Mouse (Mus musculus): ENCODE measurements around the gene Laptm4a. TPM values are rescaled to one million over a fixed set of nuclear protein-coding genes. Genes with fewer than 3 reads are reported as not detected.
A peak's percentile ranks its signal among the peaks of the same experiment; 100 is the strongest.
"Not testable (repeated sequence)": the region's sequence is repeated elsewhere in the genome, so short reads cannot be mapped to it uniquely, and the experiment has no call there.

Gene Laptm4a
- total RNA-seq, 2 experiments from 2014 or later: 179 to 188 TPM

DNA sequence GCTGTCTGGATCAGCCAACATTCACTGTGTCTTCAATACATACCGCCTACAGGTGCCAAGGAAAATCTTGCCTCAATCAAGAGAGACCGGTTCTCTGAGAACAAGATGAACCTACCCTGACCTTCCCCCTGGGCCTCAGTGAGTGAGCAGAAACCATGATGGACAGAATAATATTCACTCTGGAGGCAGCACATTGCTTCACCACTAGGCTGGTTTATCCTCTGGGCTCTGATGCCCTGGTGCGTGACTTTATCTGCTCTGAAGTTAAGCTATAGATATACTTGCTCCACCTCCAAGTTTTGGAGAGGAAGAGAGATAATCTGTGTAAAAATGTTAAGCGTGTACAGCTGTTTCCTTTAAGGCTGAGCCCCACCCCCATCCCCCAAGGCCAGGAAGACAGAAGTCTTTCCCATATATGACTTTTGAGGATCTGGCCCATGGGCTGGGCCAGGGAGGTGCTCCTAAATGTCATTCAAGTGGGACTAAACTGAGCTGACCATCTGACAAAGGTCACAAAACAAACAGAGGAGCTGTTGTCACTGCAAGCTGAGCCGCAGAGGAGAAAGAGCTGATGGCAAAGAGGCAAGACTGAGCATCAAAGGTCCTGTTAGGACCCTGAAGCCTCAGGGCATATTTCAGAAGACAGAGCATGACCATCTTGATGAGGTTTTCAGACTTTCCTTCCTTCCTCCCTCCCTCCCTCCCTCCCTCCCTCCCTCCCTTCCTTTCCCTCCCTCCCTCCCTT lies 20.4 kb upstream of the Laptm4a start:
- no peak for DNase-seq (ENCODE audit: low spot score in 2 of 2)
- intact Hi-C loops (cut with DNase I): no loop called here

DNA sequence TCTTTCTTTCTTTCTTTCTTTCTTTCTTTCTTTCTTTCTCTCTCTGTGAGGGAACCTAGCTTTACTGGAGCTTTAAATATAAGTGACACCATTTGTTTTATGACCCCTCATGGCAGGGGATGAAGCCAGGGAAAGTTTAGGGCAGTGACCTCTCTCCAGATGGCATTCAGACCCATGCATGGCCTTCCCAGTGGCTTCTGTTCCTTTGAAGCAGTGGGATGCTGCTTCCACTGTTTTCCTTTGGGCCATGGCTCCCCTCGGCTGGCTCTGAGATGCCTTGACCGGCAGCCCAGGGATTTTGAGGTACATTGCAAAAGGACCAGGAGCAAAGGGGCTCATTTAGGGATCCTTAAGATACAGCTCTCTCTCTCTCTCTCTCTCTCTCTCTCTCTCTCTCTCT lies 19.5 kb upstream of the Laptm4a start:
- DNase-seq (ENCODE audit: low spot score in 2 of 2): no peak
- intact Hi-C loops (cut with DNase I): no loop called here

DNA sequence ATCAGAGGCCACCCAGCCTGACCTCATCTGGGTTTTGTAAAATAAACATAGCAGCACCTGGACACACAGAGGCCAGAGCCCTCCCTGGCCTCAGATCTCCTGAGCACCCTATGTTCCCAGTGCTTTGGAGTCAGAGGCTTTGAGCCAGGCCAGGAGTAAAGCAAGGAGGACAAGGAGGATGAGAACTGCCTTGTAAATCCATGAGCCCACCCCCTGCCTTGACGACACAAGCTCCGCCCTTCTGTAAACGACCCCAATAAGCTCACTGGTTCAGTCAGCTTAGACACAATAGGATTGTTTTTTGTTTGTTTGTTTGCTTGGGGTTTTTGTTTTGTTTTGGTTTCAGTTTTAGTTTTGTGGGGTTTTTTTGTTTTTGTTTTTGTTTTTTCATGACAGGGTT lies 19.0 kb upstream of the Laptm4a start:
- intact Hi-C loops (cut with DNase I): no loop called here
- DNase-seq (ENCODE audit: low spot score in 2 of 2): no peak

DNA sequence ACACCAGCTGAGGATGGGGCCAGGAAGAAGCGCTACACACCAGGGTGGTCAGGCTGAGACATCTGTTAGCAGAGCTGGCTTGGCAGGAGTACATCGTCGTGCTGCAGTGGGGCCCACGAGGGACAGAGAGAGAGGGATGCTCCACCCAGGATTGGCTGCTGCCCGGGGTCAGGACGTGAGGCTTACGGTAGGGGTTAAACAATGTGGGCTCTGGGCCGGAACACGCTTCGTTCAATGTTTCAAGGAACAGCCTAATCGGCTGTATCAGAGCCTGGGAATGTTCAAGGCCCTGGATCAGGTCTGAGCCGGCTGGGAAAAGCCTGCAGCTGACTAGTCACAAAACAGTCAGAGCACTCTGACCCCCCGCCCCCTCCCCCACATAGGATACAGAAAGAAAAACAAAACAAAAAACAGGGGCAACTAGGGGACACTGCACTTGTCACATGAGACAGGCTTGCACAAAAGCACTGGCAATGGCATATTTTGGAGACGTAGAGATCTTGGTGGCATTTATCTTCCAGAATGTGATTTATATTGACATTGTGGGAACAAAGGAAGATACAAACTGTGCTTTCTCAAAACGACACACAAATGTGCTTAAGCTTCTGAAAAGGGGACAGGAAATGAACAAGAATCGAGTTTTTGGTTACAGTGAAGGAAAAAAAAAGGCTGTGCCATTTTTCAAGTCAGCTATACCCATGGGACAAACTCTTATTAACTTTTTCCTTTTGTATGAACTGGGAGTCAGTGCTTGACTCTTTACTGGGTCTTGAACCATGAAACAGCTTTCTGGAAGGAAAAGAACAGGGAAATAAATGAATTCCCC lies 8.4 kb upstream of the Laptm4a start:
- no peak for DNase-seq (ENCODE audit: low spot score in 2 of 2)
- intact Hi-C loops (cut with DNase I): no loop called here

DNA sequence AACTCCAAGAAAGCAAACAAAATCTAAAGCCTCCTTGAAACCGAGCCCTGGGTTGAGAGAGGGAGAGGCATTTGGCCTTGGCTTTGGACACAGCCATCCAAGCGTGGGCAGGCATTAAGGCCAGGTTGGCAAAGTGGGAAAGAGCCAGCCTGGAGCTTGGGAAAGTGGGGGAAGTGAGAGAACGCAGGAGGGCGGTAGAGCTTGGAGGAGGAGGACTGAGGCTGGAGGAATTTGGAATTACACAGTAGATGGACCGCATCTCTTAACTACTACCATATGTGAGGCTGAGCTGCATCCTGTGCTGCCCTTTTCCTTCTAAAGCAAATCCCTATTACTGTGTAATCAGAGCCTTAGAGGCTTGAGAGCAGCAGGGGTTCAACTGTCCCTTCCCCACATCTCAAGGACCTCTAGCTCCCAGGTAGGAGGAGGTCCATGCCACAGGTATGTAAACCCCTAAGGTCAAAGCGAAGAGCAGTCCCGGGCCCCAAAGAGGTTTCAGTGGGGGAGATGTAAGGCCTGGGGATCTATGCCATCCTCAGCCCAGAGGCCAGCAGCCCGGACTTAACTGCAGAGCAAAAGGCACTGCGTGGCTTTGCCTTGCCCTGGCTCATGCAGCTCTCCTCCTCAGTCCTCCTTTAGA lies 7.6 kb upstream of the Laptm4a start:
- DNase-seq (ENCODE audit: low spot score in 2 of 2): no peak
- intact Hi-C loops (cut with DNase I): no loop called here

DNA sequence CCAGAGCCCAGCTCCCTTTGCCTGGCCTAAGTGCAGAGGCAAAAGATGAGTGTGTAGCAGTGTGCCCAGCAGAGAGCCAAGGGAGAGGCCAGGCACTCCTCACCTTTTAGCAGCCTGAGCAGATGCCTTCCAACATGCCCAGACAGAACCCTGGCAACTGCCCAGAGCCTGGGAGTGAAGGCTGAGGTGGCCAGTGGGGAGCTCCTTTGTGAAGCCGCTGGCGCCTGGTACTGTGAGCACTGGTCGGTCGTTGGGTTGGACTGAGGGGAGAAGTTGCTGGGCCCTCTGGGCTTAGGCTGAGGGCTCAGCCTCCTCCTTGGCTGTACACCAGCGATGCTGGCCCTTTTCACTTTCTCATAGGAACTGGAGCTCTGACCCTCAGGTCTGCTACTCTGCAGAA lies 5.1 kb upstream of the Laptm4a start:
- intact Hi-C loops (cut with DNase I): no loop called here
- peak in 1 of 2 experiments; percentile 28 for DNase-seq (ENCODE audit: low spot score in 2 of 2)

DNA sequence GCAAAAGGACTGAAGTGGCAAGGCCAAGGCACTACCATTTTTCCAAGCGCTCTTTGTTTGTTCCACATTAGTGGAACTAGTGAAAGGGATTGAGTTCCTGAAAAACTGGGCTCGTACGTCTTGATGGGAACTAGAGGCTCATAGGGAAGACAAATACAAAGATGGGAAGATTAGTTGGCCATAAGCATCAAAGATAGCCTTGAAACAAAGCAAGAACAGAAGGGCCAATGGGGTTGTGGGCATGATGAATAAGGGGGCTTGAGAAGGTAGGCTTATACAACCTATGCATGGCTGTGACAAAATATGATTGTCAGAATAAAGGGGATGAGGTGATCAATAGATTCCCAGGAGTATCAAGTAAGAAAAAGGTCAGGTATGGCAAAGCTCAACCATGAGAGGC lies 2.2 kb upstream of the Laptm4a start:
- intact Hi-C loops (cut with DNase I): no loop called here
- no peak for DNase-seq (ENCODE audit: low spot score in 2 of 2)

DNA sequence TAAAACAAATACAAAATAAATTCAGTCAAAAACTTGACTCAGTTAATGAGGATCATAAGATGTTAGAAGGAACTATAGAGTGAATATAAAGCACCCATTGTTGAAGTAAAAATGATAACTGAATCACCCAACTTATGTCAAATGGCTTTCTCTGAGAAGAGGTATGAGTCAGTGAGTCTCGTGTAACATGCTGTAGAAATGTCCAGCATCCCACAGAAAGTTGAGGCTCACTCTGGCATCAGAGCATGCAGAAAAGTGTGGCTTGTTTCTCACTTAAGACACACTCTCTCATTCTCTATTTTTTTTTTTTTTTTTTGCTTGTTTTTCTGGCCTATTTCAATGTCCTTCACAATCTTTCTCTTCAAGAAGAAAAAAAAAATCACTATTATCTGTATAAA lies 469 bp upstream of the Laptm4a start:
- intact Hi-C loops (cut with DNase I): no loop called here
- DNase-seq (ENCODE audit: low spot score in 2 of 2): no peak

DNA sequence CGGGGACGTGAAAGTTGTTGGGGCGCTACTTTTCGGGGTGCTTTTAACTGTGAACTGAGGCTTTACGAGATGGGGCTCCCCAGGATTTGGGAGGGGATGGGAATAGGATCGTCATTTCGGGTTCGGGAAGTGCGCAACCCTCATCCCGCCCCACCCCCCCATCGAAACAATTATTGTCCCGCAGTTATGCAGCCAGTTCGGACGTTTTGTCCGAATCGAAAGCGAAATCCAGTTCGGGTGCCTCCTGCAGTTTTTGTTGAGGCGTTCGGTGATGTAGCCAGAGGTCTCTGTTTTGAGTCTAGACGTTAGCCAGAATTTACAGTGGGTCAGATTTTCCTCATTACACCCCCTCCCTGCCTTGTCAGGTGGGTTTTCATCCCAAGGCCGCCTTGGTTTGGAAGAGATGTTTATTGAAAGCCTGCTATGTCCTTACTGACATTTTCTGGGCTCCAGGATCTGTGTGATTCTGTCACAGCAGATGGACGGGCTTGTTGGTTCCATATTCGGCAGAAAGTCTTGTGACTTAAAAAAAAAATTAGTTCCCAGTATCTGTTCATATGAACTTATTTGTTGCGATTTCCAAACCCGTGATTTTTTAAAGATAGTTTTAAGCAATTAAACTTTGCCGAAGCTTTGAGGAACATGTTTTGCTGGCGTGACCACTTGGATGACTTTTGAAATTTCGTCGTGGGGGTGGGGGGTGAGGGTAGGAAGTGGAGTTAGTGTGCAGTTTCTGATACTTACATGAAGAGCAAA lies 1.1 kb downstream of the Laptm4a start:
- intact Hi-C loops (cut with DNase I): no loop called here
- no peak for DNase-seq (ENCODE audit: low spot score in 2 of 2)

DNA sequence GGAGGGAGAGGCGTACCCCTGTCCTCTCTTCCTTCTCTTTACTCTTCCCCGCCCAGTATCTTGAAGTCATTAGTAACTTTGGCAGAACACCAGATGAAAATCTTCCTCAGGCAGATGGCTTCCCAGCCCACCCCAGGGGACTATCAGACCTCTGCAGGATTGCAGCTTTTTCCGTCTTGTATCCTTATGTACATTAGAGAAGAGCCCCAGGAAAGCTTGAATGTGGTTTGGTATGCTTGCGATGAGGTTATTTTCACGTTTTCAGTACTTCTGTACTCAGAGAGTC lies 1.6 kb downstream of the Laptm4a start:
- intact Hi-C loops (cut with DNase I): no loop called here
- peak in 1 of 2 experiments; percentile 14 for DNase-seq (ENCODE audit: low spot score in 2 of 2)

DNA sequence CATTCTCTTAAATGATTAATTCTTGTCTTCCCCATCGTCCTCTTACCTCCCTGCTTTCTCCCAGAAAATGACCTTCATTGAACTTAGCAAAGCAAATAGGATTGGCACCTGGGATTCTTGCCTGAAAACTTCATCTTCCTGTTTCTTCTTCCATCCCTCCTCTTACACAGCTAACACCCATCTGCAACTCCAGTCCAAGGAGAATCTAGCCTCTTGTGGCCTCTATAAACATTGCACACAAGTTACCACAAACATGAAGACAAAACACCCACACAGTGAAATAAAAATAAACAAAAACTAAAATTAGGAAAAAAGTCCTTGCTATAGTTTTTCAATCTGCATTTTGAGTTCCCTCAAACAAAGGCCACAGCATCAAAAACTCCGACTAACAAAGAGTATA lies 2.1 kb downstream of the Laptm4a start:
- intact Hi-C loops (cut with DNase I): no loop called here
- DNase-seq (ENCODE audit: low spot score in 2 of 2): no peak

DNA sequence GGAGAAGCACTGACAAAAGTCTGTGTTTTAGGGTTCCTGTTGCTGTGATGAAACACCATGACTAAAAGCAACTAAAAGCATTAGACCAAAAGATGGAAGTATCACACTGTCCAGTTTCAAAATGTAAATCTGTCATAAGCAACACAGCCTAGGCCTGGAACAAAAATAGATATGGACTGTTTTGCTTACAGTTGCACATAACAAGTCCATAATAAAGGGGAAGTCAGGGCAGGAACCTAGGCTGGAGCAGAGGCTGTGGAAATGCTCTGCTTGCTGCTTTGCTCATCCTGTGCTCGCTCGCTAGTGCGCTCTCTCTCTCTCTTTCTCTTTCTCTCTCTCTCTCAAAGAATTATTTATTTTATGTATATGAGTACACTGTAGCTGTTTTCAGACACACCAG lies 6.2 kb downstream of the Laptm4a start:
- intact Hi-C loops (cut with DNase I): loop anchor here (5.0 kb wide), 1 partner anchor 45 kb away; the partner anchor contains the start of gene Wdr35
- no peak for DNase-seq (ENCODE audit: low spot score in 2 of 2)

DNA sequence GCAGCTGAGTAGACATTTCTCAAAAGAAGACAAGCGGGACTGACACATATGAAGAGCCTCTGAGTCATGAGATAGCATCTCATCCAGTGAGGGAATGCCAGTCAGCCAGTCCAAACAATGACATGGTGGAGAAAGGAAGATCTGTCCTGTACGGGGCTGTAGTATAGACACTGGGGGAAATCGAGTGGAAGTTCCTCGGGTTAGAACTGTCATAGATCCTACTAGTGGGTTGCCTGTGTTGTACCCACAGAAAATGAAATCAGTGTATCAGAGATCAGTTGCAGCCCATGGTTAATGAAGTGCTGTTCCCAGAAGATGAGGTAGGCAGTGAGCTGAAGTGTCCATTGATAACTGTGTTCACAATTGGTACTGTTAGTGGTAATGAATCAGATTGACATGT lies 7.3 kb downstream of the Laptm4a start:
- intact Hi-C loops (cut with DNase I): loop anchor here (5.0 kb wide), 1 partner anchor 44 kb away; the partner anchor contains the start of gene Wdr35

DNA sequence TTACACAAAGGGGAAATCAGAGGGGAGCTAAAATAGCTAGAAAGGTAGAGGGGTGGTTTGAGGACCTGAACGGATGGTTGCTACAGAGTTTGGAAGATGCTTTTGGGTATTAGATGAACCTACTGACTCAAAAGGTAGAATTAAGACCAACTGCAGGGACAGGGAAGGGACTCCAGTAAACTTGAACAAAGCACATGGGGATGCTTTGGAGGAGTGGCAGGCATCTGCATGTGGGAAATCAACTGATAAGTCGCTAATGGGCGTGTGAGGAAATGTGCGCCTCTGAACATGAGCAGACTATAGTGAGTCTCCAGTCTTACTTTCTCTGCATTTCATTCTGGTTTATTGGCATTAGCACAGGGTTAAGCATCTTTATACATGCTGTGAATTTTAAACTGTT lies 9.6 kb downstream of the Laptm4a start:
- intact Hi-C loops (cut with DNase I): no loop called here

More for the DNA sequence above, 7.3 kb downstream of the Laptm4a start:
- DNase-seq (ENCODE audit: low spot score in 2 of 2): no peak

DNA sequence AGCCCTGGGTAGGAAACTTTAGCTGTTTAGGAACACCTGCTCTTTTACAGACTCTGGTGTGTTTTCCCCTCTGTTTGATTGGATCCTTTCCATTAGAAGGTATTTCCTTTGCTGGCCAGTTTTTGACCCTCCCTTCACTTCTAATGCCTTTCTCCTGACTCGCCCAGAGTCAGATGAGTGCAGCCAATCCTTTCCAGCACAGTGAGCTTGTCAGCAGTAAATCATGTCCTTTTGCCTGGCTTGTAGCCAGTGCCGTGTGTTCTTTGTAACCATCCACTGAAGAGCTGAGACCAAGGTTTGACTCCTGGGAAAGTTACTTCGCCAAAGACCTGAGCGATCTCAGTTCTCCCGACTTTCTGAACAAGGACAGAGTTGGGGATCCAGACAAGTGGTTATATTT lies 13.9 kb downstream of the Laptm4a start:
- no peak for DNase-seq (ENCODE audit: low spot score in 2 of 2)
- intact Hi-C loops (cut with DNase I): no loop called here

More for the DNA sequence above, 9.6 kb downstream of the Laptm4a start:
- DNase-seq (ENCODE audit: low spot score in 2 of 2): no peak

DNA sequence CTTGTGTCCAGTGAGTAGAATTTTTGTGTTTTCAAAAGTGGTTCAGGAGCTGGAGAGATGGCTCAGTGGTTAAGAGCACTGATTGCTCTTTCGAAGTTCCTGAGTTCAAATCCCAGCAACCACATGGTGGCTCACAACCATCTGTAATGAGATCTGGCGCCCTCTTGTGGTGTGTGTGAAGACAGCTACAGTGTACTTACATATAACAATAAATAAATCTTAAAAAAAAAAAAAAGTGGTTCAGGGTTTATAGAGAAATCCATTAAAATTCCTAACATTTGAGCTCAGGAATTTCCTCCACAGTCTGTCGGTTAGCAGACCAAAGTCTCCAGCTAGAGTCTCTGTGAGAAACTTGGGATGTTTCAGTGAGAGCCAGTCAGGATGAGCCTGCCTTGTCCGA lies 14.7 kb downstream of the Laptm4a start:
- DNase-seq (ENCODE audit: low spot score in 2 of 2); intact Hi-C loops (cut with DNase I): not testable (repeated sequence)

DNA sequence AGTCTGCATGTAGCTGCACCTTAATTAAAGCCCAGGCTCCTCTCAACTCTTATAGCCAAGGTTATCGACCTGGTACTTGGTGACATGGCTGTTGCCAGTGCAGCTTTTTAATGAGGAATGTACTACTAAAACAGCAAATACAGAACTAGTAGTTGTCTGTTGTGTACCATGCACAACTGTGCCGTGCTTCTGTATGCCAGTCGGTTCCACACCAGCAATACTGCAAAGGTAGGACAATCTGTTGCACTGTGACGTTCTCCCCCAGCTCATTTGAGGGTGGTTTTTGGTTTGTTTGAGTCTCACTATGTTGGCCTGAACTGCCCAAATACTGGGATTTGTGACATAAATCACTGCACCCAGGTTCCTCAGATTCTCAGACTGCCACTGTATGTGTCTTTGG lies 18.0 kb downstream of the Laptm4a start:
- no peak for DNase-seq (ENCODE audit: low spot score in 2 of 2)
- intact Hi-C loops (cut with DNase I): no loop called here

DNA sequence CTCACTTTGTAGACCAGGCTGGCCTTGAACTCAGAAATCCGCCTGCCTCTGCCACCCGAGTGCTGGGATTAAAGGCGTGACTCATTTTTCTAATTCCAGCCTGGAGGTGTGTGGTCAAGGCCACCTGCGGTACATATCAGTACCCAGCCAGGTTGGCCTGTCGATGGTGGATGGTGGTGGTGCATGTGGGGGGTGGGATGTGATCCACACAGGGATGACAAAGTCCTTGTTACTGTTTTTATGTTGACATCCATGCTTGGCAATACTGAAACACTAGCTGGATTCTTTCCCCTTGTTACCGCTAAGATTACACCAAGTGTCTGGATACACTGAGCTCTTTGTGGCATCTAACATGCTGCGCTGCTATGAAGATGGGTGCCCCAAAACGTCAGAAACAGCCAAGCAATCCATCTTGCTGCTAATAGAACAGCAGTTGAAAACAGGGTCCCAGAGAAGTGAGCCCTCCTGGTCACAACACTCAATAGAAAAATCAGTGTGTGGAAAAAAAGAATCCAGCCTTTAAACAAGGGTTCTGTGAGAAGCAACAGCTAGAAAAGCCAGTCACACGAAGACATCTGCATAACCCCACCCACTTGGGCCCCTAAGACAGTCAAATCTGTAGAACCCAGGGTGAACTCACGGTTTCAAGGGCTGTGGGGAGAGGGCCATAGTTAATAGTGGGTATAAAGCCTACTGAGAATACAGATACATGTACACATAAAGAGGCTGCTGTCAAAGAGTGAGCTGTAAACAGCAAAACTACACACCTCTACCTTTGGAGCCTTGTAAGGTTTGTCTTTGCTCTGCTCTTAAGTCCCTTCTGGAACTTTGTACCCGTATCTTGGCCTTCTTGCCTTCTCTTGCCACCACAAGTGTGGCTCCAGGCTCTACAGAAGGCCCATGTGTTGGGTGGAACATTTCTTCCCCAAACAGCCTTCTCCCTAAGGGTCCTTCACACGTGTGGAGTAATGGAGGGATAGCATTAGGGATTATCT lies 18.8 kb downstream of the Laptm4a start:
- no peak for DNase-seq (ENCODE audit: low spot score in 2 of 2)
- intact Hi-C loops (cut with DNase I): no loop called here

DNA sequence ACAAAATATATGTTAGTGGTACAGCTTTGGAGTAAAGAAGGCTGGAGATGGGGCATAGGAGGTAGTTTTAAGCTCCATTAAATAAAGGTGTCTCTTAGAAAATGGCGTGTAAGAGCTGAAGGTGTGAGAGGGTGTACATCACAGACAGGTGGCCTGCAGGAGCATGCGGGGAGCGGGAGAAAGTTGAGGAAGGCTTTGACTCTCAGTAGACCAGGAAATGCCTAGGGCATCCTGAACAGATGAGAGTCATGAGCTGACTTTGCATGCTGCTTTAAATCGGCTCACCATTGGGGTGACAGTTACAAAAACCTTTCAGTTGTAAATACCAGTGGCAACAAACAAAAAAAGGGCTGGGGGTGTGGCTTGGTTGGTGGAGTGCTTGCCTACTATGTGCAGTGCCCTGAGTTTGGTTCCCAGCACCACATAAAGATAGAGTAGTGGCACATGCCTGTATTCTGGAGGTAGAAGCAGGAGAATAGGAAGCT lies 19.7 kb downstream of the Laptm4a start:
- intact Hi-C loops (cut with DNase I): no loop called here

More for the DNA sequence above, 19.7 kb downstream of the Laptm4a start:
- DNase-seq (ENCODE audit: low spot score in 2 of 2): no peak
